Mouse (Mus musculus) ES-Bruce4 (cell line): ENCODE results near the gene Tdrd3. TPM values are rescaled to one million over a fixed set of nuclear protein-coding genes. Genes with fewer than 3 reads are reported as not detected.
A peak's percentile ranks its signal among the peaks of the same experiment; 100 is the strongest.

Experiments used
- H3K27ac ChIP-seq: 2 replicates; pipeline ENCODE4 v1.5.1; 2012; ENCODE audit warnings: low read length, inconsistent platforms; ENCODE audit not compliant: insufficient read depth
- H3K27me3 ChIP-seq: 2 replicates; pipeline ENCODE4 v1.6.1; 2012; ENCODE audit warnings: mild to moderate bottlenecking, low read length, inconsistent platforms; ENCODE audit not compliant: control insufficient read depth, poor library complexity, insufficient read depth, severe bottlenecking
- H3K36me3 ChIP-seq: 2 replicates; pipeline ENCODE4 v1.6.1; 2012; ENCODE audit warnings: inconsistent platforms, mild to moderate bottlenecking, low read length, moderate library complexity; ENCODE audit not compliant: control insufficient read depth, poor library complexity, insufficient read depth, severe bottlenecking
- H3K4me1 ChIP-seq: one replicate; pipeline ENCODE4 v1.8.1; 2011; ENCODE audit warnings: low read length; ENCODE audit not compliant: control insufficient read depth, insufficient read depth
- H3K4me3 ChIP-seq: 2 replicates; pipeline ENCODE4 v1.5.1; 2011; ENCODE audit warnings: low read depth, mild to moderate bottlenecking, low read length
- H3K9ac ChIP-seq: 2 replicates; pipeline ENCODE4 v1.6.1; 2012; ENCODE audit warnings: low read depth, mild to moderate bottlenecking, inconsistent platforms; ENCODE audit not compliant: poor library complexity, severe bottlenecking
- H3K9me3 ChIP-seq: replicated peaks from 2 replicates; pipeline ENCODE4 v1.6.1; 2012; ENCODE audit warnings: mild to moderate bottlenecking, low read length, inconsistent platforms; ENCODE audit not compliant: control insufficient read depth, poor library complexity, insufficient read depth, severe bottlenecking
- CTCF ChIP-seq: IDR thresholded peaks from one replicate; pipeline ENCODE4 v1.8.1; 2011; ENCODE audit warnings: low read depth, low read length
- EP300 ChIP-seq: IDR thresholded peaks from 2 replicates; pipeline ENCODE4 v1.6.1; 2011; ENCODE audit warnings: low read depth, low read length; ENCODE audit not compliant: insufficient read depth
- POLR2A ChIP-seq: IDR thresholded peaks from one replicate; pipeline ENCODE4 v1.8.1; 2011; ENCODE audit warnings: low read length; ENCODE audit not compliant: insufficient read depth
- polyA plus RNA-seq: library from polyadenylated mRNA; stranded (reverse); fragments of >200 nt; gene quantifications from 2 replicates; pipeline ENCODE4 v1.2.4, GENCODE M21; 2011; ENCODE audit warnings: low read depth; ENCODE audit not compliant: missing spikeins, insufficient read depth, insufficient read length

The Tdrd3 gene
- polyA plus RNA-seq, 1 experiment: 20.1 TPM

DNA sequence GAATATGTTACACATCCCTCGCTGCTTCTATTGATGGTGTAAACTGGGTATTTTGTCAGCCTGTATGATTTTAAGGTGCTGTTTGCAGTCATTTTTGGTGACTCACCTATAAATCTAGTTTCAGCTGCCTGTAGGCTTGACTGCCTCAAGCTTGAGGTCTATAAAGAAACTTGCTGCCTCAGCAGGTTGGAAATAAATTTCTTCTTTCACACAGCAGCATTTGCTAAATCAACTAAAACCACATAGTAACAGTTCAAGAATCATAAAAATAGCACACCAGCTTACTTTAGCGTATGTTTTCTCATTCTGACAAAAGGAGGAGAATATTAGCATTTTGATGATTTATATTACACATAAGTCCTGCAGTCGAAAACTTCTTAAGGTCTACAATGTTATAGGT is 6.0 kb downstream of the Tdrd3 start:
- H3K27me3 ChIP-seq: no peaks in the 10 kb centered on the region
- no peak overlapping the region for H3K4me3 ChIP-seq
- no peaks in the 10 kb centered on the region for H3K4me1 ChIP-seq
- H3K9me3 ChIP-seq: no peaks in the 10 kb centered on the region
- H3K36me3 ChIP-seq: no peaks in the 10 kb centered on the region
- no peak for TF ChIP-seq EP300
- no peak for TF ChIP-seq POLR2A
- TF ChIP-seq CTCF: no peak
- no peak overlapping the region for H3K9ac ChIP-seq
- no peak overlapping the region for H3K27ac ChIP-seq

DNA sequence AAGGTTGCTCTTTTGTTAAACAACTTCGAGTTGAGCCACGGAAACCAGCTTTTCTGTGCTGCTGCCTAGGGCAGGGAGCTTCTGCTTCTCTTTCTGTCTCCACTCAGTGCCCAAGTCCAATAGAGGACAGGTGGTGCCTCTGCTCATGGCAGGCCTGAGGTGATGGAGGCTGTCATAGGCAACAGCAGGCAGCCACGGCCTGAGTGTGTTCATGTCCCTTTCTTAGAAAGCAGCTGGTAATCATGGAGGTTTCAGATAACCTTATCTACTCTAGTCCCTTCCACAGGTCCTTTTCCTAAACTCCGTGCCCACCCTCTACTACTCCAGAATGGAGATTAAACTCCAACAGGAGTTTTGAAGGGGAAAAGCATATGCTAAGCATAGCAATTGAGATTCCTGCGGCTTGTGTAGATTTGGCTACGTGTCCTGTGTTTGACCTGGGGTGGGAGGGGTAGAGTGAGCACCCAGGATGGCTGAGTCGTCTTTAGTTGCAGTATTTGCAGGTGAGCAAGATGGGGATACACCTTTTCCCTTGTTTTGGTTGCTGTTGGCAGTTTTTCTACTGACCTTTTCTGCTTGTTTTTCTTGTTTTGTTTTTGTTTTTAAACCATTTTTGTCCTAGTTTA is 10.0 kb downstream of the Tdrd3 start:
- H3K9ac ChIP-seq: no peak overlapping the region
- H3K27me3 ChIP-seq: no peaks in the 10 kb centered on the region
- no peaks in the 10 kb centered on the region for H3K36me3 ChIP-seq
- H3K9me3 ChIP-seq: no peaks in the 10 kb centered on the region
- no peak overlapping the region for H3K27ac ChIP-seq
- H3K4me1 ChIP-seq: no peaks in the 10 kb centered on the region
- TF ChIP-seq CTCF (no peak), EP300 (no peak)
- no peak overlapping the region for H3K4me3 ChIP-seq

DNA sequence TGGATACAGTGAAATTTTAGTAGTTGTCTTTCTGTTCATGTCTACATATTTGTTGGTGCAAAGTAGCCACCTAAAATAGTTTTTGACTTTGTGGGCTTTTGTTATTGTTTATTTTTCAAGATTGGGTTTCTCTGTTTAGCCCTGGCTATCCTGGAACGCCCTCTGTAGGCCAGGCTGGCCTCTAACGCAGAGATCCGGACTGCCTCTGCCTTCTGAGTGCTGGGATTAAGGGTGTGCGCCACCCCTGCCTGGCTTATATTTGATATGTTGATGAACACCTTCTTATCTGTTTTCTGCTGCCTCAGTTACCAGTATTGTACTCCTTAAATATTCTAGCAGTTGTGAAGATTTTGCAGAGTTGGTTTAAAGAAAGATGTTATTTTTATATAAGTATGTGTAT is 10.6 kb downstream of the Tdrd3 start:
- H3K9me3 ChIP-seq: no peaks in the 10 kb centered on the region
- H3K4me1 ChIP-seq: no peaks in the 10 kb centered on the region
- no peaks in the 10 kb centered on the region for H3K27me3 ChIP-seq
- H3K36me3 ChIP-seq: no peaks in the 10 kb centered on the region
- no peak overlapping the region for H3K9ac ChIP-seq
- no peak overlapping the region for H3K4me3 ChIP-seq
- TF ChIP-seq CTCF: peak; percentile 32
- TF ChIP-seq EP300: no peak
- no peak for TF ChIP-seq POLR2A
- no peak overlapping the region for H3K27ac ChIP-seq

DNA sequence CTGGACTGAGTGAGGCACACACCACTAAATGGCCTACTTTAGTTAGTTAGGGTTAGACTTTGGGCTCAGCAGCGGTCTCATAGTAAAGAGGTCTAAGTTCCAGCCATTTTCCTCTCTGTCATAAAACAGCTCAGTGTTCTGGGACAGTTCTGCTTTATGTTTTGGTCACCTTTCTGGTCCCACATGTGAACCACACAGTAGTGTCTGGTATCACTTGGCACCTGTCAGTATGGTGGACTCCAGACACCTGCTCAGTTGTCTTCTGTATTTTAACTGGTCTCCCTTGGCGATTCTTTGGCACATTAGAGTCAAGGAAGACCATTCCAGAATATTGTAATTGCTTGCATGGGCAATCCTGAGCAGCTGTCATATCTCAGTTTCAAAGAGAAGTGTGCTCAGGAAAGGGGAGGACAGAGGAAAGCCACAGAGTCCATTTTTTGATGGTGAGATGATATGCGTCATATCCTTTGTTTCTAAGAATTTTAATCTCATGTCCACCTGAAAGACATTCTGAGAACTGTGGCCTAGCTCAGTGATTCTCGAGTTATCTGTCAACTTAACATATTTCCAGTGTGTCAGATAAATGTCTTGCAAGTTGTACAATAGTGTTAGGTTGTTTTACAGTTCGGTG is 11.3 kb downstream of the Tdrd3 start:
- Histone ChIP-seq H3K27ac (no peak overlapping the region), H3K9ac (no peak overlapping the region), H3K4me1 (no peaks in the 10 kb centered on the region), H3K27me3 (no peaks in the 10 kb centered on the region), H3K9me3 (no peaks in the 10 kb centered on the region), H3K4me3 (no peak overlapping the region), H3K36me3 (no peaks in the 10 kb centered on the region)
- TF ChIP-seq CTCF (no peak), EP300 (no peak), POLR2A (no peak)

DNA sequence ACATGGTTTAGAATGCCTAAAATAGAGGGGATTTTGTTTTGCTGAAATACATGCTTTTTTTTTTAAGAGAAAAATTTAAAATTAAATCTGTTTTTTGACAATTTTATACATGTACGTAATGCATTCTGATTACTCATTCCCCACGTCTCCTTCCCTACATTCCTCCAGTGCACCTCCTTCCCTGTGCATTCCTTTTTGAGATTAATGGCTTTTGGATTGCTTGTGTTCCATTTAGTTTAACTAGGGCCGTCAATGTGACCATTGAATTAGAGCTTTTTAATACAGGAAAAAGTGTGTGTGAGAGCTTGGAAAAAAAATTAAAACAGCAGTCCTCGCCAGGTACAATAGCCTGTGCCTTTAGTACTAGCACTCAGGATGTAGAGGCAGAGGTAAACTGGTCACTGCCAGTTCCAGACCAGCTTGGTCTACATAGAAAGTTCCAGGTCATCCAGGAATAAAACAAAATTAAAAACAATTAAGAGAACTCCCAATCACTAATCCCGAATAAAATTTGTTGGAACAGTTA is 17.0 kb downstream of the Tdrd3 start:
- TF ChIP-seq CTCF: no peak
- TF ChIP-seq EP300: no peak
- TF ChIP-seq POLR2A: no peak
- H3K9ac ChIP-seq: no peak overlapping the region
- H3K4me3 ChIP-seq: no peak overlapping the region
- H3K9me3 ChIP-seq: no peaks in the 10 kb centered on the region
- H3K4me1 ChIP-seq: no peaks in the 10 kb centered on the region
- no peak overlapping the region for H3K27ac ChIP-seq
- H3K36me3 ChIP-seq: no peaks in the 10 kb centered on the region
- H3K27me3 ChIP-seq: no peaks in the 10 kb centered on the region

DNA sequence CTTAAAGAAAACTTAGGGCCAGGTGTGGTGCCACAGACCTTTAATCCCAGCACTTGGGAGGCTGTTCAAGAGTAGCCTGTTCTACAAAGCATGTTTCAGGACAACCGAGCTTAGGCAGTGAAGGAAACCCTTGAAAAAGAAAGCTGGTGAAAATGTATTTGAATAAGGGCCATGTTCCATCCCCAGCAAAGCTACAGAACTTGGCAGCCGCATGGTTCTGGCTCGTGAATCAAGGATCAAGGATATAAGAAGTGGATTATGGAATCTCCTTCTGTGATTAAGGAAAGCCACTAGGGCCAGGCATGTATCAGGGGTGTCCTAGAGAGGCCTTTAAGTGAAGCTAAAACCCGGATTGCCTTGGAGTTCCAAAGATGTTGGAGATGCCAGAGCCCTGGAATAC is 18.9 kb downstream of the Tdrd3 start:
- Histone ChIP-seq H3K4me3 (no peak overlapping the region), H3K27me3 (no peaks in the 10 kb centered on the region), H3K36me3 (no peaks in the 10 kb centered on the region), H3K9me3 (no peaks in the 10 kb centered on the region), H3K27ac (no peak overlapping the region), H3K4me1 (no peaks in the 10 kb centered on the region), H3K9ac (no peak overlapping the region)
- no peak for TF ChIP-seq EP300
- no peak for TF ChIP-seq POLR2A
- TF ChIP-seq CTCF: no peak
